Mouse (Mus musculus): ENCODE measurements around the gene Dcaf5. TPM values are rescaled to one million over a fixed set of nuclear protein-coding genes. Genes with fewer than 3 reads are reported as not detected.

Dcaf5 gene
- total and polyA plus RNA-seq, 2 experiments from 2014 or later, result 7.9 to 25.0 TPM

GRCm38 (mm10) chr12:80453506-80453905 lies 17.1 kb upstream of the Dcaf5 start:
- Histone ChIP-seq H3K9me3 (replicated peaks; ENCODE audit: control insufficient read depth, low read length) (no peaks in the 10 kb centered on the region), H3K36me3 (replicated peaks; ENCODE audit: control insufficient read depth, insufficient read depth, low read length) (no peaks in the 10 kb centered on the region), H3K27ac (ENCODE audit: low read depth) (no peak overlapping the region), H3K27me3 (ENCODE audit: control insufficient read depth, insufficient read depth, low read length) (no peaks in the 10 kb centered on the region), H3K4me3 (ENCODE audit: low read depth, low read length) (no peak overlapping the region), H3K9ac (replicated peaks; ENCODE audit: low read depth, low read length) (no peak overlapping the region), H3K4me2 (ENCODE audit: low read depth, low read length) (no peak overlapping the region), H3K4me1 (ENCODE audit: control insufficient read depth, insufficient read depth) (no peaks in the 10 kb centered on the region)
- no peak for TF ChIP-seq EP300 (IDR thresholded peaks at IDR 0.05; ENCODE audit: low read depth)
- no peak for TF ChIP-seq CTCF (IDR thresholded peaks at IDR 0.05; ENCODE audit: low read depth)
- 95% methylated on average over 1 of the region's 1 CpGs for WGBS
- no peak for DNase-seq (ENCODE audit: low spot score)
- no peak for ATAC-seq (ENCODE audit: insufficient read depth, low read depth)

GRCm38 (mm10) chr12:80444525-80445109 lies 8.2 kb upstream of the Dcaf5 start:
- WGBS, result 75% methylated on average over 9 of the region's 9 CpGs
- Histone ChIP-seq H3K4me3 (ENCODE audit: low read depth, low read length) (no peak overlapping the region), H3K4me2 (ENCODE audit: low read depth, low read length) (no peak overlapping the region), H3K9me3 (replicated peaks; ENCODE audit: control insufficient read depth, low read length) (no peaks in the 10 kb centered on the region), H3K27ac (ENCODE audit: low read depth) (no peak overlapping the region), H3K27me3 (ENCODE audit: control insufficient read depth, insufficient read depth, low read length) (no peaks in the 10 kb centered on the region), H3K36me3 (replicated peaks; ENCODE audit: control insufficient read depth, insufficient read depth, low read length) (no peaks in the 10 kb centered on the region), H3K9ac (replicated peaks; ENCODE audit: low read depth, low read length) (no peak overlapping the region), H3K4me1 (ENCODE audit: control insufficient read depth, insufficient read depth) (no peaks in the 10 kb centered on the region; the same call in 1 of the 2 replicates)
- ATAC-seq (ENCODE audit: insufficient read depth, low read depth) (no peak), DNase-seq (ENCODE audit: low spot score) (no peak)
- no peak for TF ChIP-seq EP300 (IDR thresholded peaks at IDR 0.05; ENCODE audit: low read depth)
- no peak for TF ChIP-seq CTCF (IDR thresholded peaks at IDR 0.05; ENCODE audit: low read depth)

- Histone ChIP-seq H3K27me3 (ENCODE audit: control insufficient read depth, insufficient read depth, low read length) (no peaks in the 10 kb centered on the region), H3K4me1 (ENCODE audit: control insufficient read depth, insufficient read depth) (no peaks in the 10 kb centered on the region; the same call in 1 of the 2 replicates), H3K9me3 (replicated peaks; ENCODE audit: control insufficient read depth, low read length) (no peaks in the 10 kb centered on the region), H3K36me3 (replicated peaks; ENCODE audit: control insufficient read depth, insufficient read depth, low read length) (no peaks in the 10 kb centered on the region), H3K27ac (ENCODE audit: low read depth) (no peak overlapping the region), H3K4me2 (ENCODE audit: low read depth, low read length) (no peak overlapping the region), H3K9ac (replicated peaks; ENCODE audit: low read depth, low read length) (no peak overlapping the region), H3K4me3 (ENCODE audit: low read depth, low read length) (no peak overlapping the region)
- ATAC-seq (ENCODE audit: insufficient read depth, low read depth) (no peak), DNase-seq (ENCODE audit: low spot score) (no peak)
- TF ChIP-seq EP300 (IDR thresholded peaks at IDR 0.05; ENCODE audit: low read depth) (no peak), CTCF (IDR thresholded peaks at IDR 0.05; ENCODE audit: low read depth) (peak; percentile 34)
- WGBS, result 74% methylated on average over 2 of the region's 2 CpGs
Measured at GRCm38 (mm10) chr12:80440957-80441356, 4.6 kb upstream of the Dcaf5 start.

GRCm38 (mm10) chr12:80437051-80437675 lies 762 bp upstream of the Dcaf5 start:
- TF ChIP-seq CTCF (IDR thresholded peaks at IDR 0.05; ENCODE audit: low read depth) (no peak), EP300 (IDR thresholded peaks at IDR 0.05; ENCODE audit: low read depth) (no peak)
- Histone ChIP-seq H3K4me2 (ENCODE audit: low read depth, low read length) (peak overlapping the region; percentile 81), H3K9me3 (replicated peaks; ENCODE audit: control insufficient read depth, low read length) (no peaks in the 10 kb centered on the region), H3K4me1 (ENCODE audit: control insufficient read depth, insufficient read depth) (peaks cover 8% of the 10 kb centered on the region), H3K27me3 (ENCODE audit: control insufficient read depth, insufficient read depth, low read length) (no peaks in the 10 kb centered on the region), H3K27ac (ENCODE audit: low read depth) (peak overlapping the region; percentile 96), H3K9ac (replicated peaks; ENCODE audit: low read depth, low read length) (peak overlapping the region; percentile 79), H3K36me3 (replicated peaks; ENCODE audit: control insufficient read depth, insufficient read depth, low read length) (no peaks in the 10 kb centered on the region), H3K4me3 (ENCODE audit: low read depth, low read length) (peak overlapping the region; percentile 72)
- no peak for ATAC-seq (ENCODE audit: insufficient read depth, low read depth)
- 51% methylated on average over 4 of the region's 4 CpGs for WGBS
- no peak for DNase-seq (ENCODE audit: low spot score)

DNA sequence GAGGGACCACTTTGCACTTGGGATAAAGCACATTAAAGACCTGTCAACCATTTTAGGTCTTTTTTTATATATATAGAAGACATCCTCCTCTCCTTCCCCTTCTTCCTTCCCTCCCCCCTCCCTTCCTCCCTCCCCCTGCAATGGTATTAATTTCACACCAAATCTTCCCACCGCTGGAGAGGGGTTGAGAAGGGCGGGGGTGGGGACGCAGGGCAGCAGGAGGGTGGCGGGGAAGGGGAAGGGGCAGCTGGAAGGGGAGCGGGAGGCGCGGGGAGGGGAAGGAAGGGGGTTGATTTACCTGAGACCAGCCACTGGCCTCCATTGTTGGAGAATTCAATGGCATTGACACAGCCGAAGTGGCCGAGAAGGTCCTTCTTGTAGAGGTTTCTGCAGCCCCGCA lies 514 bp downstream of the Dcaf5 start:
- no peak for TF ChIP-seq EP300 (IDR thresholded peaks at IDR 0.05; ENCODE audit: low read depth)
- no peak for TF ChIP-seq CTCF (IDR thresholded peaks at IDR 0.05; ENCODE audit: low read depth)
- Histone ChIP-seq H3K36me3 (replicated peaks; ENCODE audit: control insufficient read depth, insufficient read depth, low read length) (no peaks in the 10 kb centered on the region), H3K4me1 (ENCODE audit: control insufficient read depth, insufficient read depth) (peaks cover 8% of the 10 kb centered on the region), H3K9ac (replicated peaks; ENCODE audit: low read depth, low read length) (peak overlapping the region; percentile 79), H3K4me2 (ENCODE audit: low read depth, low read length) (peak overlapping the region; percentile 81), H3K4me3 (ENCODE audit: low read depth, low read length) (peak overlapping the region; percentile 72), H3K27ac (ENCODE audit: low read depth) (peak overlapping the region; percentile 96), H3K9me3 (replicated peaks; ENCODE audit: control insufficient read depth, low read length) (no peaks in the 10 kb centered on the region), H3K27me3 (ENCODE audit: control insufficient read depth, insufficient read depth, low read length) (no peaks in the 10 kb centered on the region)
- WGBS, result 2% methylated on average over 9 of the region's 10 CpGs
- DNase-seq (ENCODE audit: low spot score) (no peak), ATAC-seq (ENCODE audit: insufficient read depth, low read depth) (peak; percentile 2; the same call in 1 of the 2 replicates)
